Mouse (Mus musculus) midbrain, postnatal 0 days (tissue): ENCODE measurements at regions not wholly inside any gene's neighbourhood (a gene's known extent, or its start where the extent isn't known, plus 50 kb on each side); places are given as distances from the start of the nearest gene placed in this dataset.

ENCODE experiments used
- ATAC-seq: fragments of 200-750 bp; cut with Nextera tagmentation; 2 replicates; pipeline ENCODE4 v1.8.0; 2017; ENCODE audit warnings: moderate number of reproducible peaks, mild to moderate bottlenecking, moderate TSS enrichment, moderate library complexity; ENCODE audit not compliant: low FRiP score
- DNase-seq: peaks from one replicate; pipeline ENCODE4 v3.0.0-alpha.2; 2015; ENCODE audit warnings: low spot score
- H3K27ac ChIP-seq: fragments of 300-500 bp; sonication (generic); 2 replicates; pipeline ENCODE4 v1.5.1; 2014; ENCODE audit warnings: low read depth, mild to moderate bottlenecking, low read length, mixed read lengths
- H3K27me3 ChIP-seq: fragments of 300-500 bp; sonication (generic); 2 replicates; pipeline ENCODE4 v1.6.1; 2014; ENCODE audit warnings: low read length, control low read depth, mixed read lengths; ENCODE audit not compliant: insufficient read depth
- H3K36me3 ChIP-seq: fragments of 300-500 bp; sonication (generic); 2 replicates; pipeline ENCODE4 v1.6.1; 2014; ENCODE audit warnings: low read length, control low read depth, mixed read lengths; ENCODE audit not compliant: insufficient read depth
- H3K4me1 ChIP-seq: fragments of 300-500 bp; sonication (generic); 2 replicates; pipeline ENCODE4 v1.6.1; 2014; ENCODE audit warnings: mild to moderate bottlenecking, control low read depth, antibody characterized with exemption, low read length, mixed read lengths; ENCODE audit not compliant: insufficient read depth
- H3K4me2 ChIP-seq: fragments of 300-500 bp; sonication (generic); 2 replicates; pipeline ENCODE4 v1.6.1; 2014; ENCODE audit warnings: low read depth, mild to moderate bottlenecking, low read length, mixed read lengths; ENCODE audit not compliant: poor library complexity, severe bottlenecking
- H3K4me3 ChIP-seq: fragments of 300-500 bp; sonication (generic); 2 replicates; pipeline ENCODE4 v1.5.1; 2014; ENCODE audit warnings: low read depth, mild to moderate bottlenecking, low read length, moderate library complexity
- H3K9ac ChIP-seq: fragments of 300-500 bp; sonication (generic); replicated peaks from 2 replicates; pipeline ENCODE4 v1.6.1; 2014; ENCODE audit warnings: mild to moderate bottlenecking, low read length, moderate library complexity, mixed read lengths; ENCODE audit not compliant: poor library complexity, severe bottlenecking
- H3K9me3 ChIP-seq: fragments of 300-500 bp; sonication (generic); 2 replicates; pipeline ENCODE4 v1.6.1; 2016; ENCODE audit warnings: low read length, control low read depth
- CTCF ChIP-seq: IDR thresholded peaks from 2 replicates; pipeline ENCODE4 v1.5.1; 2016; ENCODE audit warnings: antibody characterized with exemption, mild to moderate bottlenecking
- WGBS: fragments of 180-500 bp; shearing (Covaris S2); extraction: QIAGEN DNeasy Blood & Tissue Kit; methylation state at CpG from one replicate; pipeline ENCODE4 v1.1.7; 2014; 5-methylcytosine and 5-hydroxymethylcytosine counted together

DNA sequence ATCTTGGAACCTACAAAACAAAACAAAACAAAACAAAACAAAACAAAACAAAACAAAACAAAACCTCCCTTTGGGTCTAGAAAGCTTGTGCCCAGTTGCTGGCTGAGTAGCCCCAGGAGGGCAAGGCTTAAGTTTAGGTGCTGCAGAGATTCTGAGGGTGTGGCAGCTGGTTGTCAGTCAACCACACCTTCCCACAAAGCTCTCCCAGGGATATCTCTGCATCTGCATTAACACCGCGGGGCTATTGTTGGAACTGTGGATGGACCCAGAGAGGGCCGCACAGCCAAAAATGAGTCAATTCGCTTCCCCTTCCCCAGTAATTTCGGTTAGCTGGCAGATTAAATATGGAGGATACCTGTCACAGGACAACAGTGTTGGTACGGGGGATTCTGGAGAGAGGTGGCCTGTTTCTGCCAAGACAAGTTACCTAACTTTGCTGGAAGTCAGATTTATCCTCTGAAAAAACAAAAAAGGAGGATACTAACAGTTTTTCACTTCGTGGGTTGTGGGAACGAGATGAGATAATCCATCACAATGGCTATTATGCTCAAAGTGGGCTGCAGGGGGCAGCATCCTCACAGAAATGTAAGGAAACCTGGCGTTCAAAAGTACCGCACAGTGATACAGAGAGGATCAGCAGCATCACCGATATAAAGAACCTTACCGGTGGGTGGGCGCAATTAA lies 96.7 kb downstream of the 1500009L16Rik start:
- no peaks in the 10 kb centered on the region for H3K4me1 ChIP-seq
- ATAC-seq = peak; percentile 79
- no peak overlapping the region for H3K9ac ChIP-seq
- WGBS = 5% methylated on average over 13 of the region's 13 CpGs
- no peak overlapping the region for H3K27ac ChIP-seq
- DNase-seq = peak; percentile 92
- H3K27me3 ChIP-seq = no peaks in the 10 kb centered on the region
- H3K9me3 ChIP-seq = no peaks in the 10 kb centered on the region
- TF ChIP-seq CTCF = peak; percentile 93
- H3K4me2 ChIP-seq = peak overlapping the region; percentile 33
- no peaks in the 10 kb centered on the region for H3K36me3 ChIP-seq
- H3K4me3 ChIP-seq = 0 out of 2 replicates have a peak overlapping the region, but pooled peaks have one; percentile 8

- Histone ChIP-seq H3K4me2 (peak overlapping the region; percentile 33; the same call in 1 of the 2 replicates), H3K36me3 (no peaks in the 10 kb centered on the region), H3K27me3 (no peaks in the 10 kb centered on the region), H3K9ac (no peak overlapping the region), H3K9me3 (no peaks in the 10 kb centered on the region), H3K27ac (no peak overlapping the region), H3K4me1 (no peaks in the 10 kb centered on the region), H3K4me3 (no peak overlapping the region)
- 68% methylated on average over 8 of the region's 8 CpGs for WGBS
- DNase-seq (no peak), ATAC-seq (peak; percentile 16; the same call in 1 of the 2 replicates)
- no peak for TF ChIP-seq CTCF
Measured at GRCm38 (mm10) chr10:83819950-83820275, 97.2 kb downstream of the 1500009L16Rik start.

DNA sequence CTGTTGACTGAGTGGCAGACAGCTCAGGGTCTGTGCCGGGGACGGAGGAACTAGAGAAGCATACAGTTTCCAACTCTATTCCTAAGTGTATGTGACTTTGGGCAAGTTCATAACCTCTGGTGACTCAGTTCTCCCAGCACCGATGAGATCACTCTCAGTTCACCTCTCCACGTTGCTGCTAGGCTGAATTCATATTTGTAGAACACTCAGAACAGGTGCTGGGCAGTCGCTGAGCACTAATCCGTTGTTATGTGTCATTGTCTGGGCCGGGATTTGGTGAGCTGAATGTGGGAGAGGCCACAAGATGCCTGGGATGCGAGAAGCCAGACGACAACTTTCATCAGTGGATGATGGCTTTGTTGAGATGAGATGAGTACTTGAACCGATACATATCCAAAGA lies 98.4 kb downstream of the 1500009L16Rik start:
- ATAC-seq (no peak), DNase-seq (no peak)
- TF ChIP-seq CTCF = no peak
- H3K36me3 ChIP-seq = no peaks in the 10 kb centered on the region
- no peak overlapping the region for H3K4me3 ChIP-seq
- WGBS = 58% methylated on average over 10 of the region's 10 CpGs
- H3K4me1 ChIP-seq = no peaks in the 10 kb centered on the region
- H3K4me2 ChIP-seq = no peak overlapping the region
- no peak overlapping the region for H3K27ac ChIP-seq
- no peaks in the 10 kb centered on the region for H3K27me3 ChIP-seq
- H3K9ac ChIP-seq = no peak overlapping the region
- no peaks in the 10 kb centered on the region for H3K9me3 ChIP-seq

DNA sequence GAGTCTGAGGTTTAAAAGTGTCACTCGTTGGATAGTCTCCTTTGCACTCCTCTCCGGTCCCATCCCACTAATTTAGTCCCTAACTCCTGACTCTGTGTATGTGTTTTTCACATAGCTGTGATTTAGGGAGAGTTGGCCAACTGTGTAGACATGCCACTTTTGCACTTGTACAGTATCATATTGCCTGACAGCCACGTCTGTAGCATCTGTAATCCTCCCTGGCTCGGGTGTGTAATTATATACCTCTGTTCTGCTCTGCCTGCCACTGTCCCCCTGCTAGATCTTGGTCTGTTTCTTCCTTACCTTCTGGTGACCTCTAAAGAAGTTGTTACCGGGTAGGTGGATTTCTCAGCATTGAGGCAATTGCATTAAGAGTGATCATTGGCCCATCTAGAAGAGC lies 103.4 kb downstream of the 1500009L16Rik start:
- no peaks in the 10 kb centered on the region for H3K4me1 ChIP-seq
- H3K9ac ChIP-seq = no peak overlapping the region
- no peaks in the 10 kb centered on the region for H3K27me3 ChIP-seq
- no peaks in the 10 kb centered on the region for H3K36me3 ChIP-seq
- no peak for ATAC-seq
- H3K27ac ChIP-seq = no peak overlapping the region
- H3K4me2 ChIP-seq = no peak overlapping the region
- no peak for TF ChIP-seq CTCF
- whole genome bisulfite sequencing = 86% methylated on average over 5 of the region's 5 CpGs
- H3K4me3 ChIP-seq = no peak overlapping the region
- no peak for DNase-seq
- no peaks in the 10 kb centered on the region for H3K9me3 ChIP-seq

GRCm38 (mm10) chr10:83836351-83836750 lies 113.7 kb downstream of the 1500009L16Rik start:
- Histone ChIP-seq H3K4me2 (no peak overlapping the region), H3K36me3 (no peaks in the 10 kb centered on the region), H3K9ac (no peak overlapping the region), H3K9me3 (no peaks in the 10 kb centered on the region), H3K27ac (no peak overlapping the region), H3K4me1 (no peaks in the 10 kb centered on the region), H3K4me3 (no peak overlapping the region), H3K27me3 (no peaks in the 10 kb centered on the region)
- TF ChIP-seq CTCF = no peak
- WGBS = 78% methylated on average over 5 of the region's 5 CpGs
- ATAC-seq (no peak), DNase-seq (no peak)

GRCm38 (mm10) chr10:83840226-83840625 lies 117.6 kb downstream of the 1500009L16Rik start:
- no peak for TF ChIP-seq CTCF
- Histone ChIP-seq H3K9me3 (no peaks in the 10 kb centered on the region), H3K27ac (no peak overlapping the region), H3K36me3 (no peaks in the 10 kb centered on the region), H3K4me2 (no peak overlapping the region), H3K9ac (no peak overlapping the region), H3K4me3 (no peak overlapping the region), H3K4me1 (no peaks in the 10 kb centered on the region), H3K27me3 (no peaks in the 10 kb centered on the region)
- ATAC-seq (no peak), DNase-seq (no peak)
- WGBS = 79% methylated on average over 3 of the region's 3 CpGs
